Mouse (Mus musculus): ENCODE results near the gene Fbxo48.

- no peak for TF ChIP-seq ZC3H11A (IDR thresholded peaks at IDR 0.05; ENCODE audit: borderline replicate concordance, low read depth, low read length)
- no peak for TF ChIP-seq CHD2 (IDR thresholded peaks at IDR 0.05; ENCODE audit: low read depth, low read length)
- no peak for TF ChIP-seq HCFC1 (IDR thresholded peaks at IDR 0.05; ENCODE audit: borderline replicate concordance, insufficient read depth, low read length)
- no peak for TF ChIP-seq MAFK (IDR thresholded peaks at IDR 0.05; ENCODE audit: insufficient read depth, low read depth, low read length)
- no peak for TF ChIP-seq ZNF384 (IDR thresholded peaks at IDR 0.05; ENCODE audit: low read depth, low read length)
Measured at GRCm38 (mm10) chr11:16987745-16988328, 36.7 kb downstream of the Fbxo48 start.
